Mouse (Mus musculus): ENCODE results near the gene Bag5. TPM values are rescaled to one million over a fixed set of nuclear protein-coding genes. Genes with fewer than 3 reads are reported as not detected.

Bag5 gene
- polyA plus RNA-seq, 1 experiment: 32.8 TPM

- no peak for DNase-seq (ENCODE audit: low spot score)
These were observed 14.6 kb downstream of the Bag5 start for GRCm38 (mm10) chr12:111698346-111698913.

DNA sequence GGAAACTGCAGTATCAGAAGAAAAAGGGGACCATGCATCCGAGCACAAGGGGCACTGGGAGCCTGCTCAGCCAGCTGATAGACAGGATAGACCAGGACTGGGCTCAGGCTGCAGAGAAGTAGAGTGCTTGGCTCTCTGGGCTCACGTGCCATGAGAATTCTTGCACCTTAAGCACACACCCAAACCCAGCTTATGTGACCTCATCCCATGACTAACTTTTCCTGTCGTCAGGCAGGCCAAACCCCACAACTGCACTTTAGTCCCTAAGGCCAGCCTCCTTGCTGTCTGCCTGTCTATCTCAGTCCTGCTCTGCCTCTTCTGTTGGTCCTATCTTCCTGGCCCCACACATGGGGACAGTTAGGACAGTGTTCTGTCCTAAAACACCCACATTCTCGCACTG lies 15.3 kb downstream of the Bag5 start:
- no peak for DNase-seq (ENCODE audit: low spot score)

DNA sequence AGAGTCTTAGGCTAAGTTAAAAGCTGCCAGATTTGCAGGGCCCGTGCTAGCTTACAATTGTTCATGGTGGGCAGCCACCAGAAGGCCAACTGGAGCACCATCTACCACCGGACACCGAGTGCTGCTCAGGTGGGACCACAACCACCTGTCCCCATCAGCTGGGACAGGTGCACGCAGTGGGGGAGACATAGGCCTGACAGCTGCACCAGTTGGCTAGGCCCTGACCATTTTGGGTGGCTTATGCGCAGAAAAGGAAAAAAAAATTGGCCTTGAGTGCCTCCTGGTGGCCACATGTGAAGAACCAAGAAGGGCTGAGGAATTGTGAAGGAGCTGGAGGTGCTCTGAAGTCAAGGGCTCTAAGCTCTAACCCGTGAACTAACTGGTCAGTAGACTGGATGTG lies 16.8 kb downstream of the Bag5 start:
- no peak for DNase-seq (ENCODE audit: low spot score)

DNA sequence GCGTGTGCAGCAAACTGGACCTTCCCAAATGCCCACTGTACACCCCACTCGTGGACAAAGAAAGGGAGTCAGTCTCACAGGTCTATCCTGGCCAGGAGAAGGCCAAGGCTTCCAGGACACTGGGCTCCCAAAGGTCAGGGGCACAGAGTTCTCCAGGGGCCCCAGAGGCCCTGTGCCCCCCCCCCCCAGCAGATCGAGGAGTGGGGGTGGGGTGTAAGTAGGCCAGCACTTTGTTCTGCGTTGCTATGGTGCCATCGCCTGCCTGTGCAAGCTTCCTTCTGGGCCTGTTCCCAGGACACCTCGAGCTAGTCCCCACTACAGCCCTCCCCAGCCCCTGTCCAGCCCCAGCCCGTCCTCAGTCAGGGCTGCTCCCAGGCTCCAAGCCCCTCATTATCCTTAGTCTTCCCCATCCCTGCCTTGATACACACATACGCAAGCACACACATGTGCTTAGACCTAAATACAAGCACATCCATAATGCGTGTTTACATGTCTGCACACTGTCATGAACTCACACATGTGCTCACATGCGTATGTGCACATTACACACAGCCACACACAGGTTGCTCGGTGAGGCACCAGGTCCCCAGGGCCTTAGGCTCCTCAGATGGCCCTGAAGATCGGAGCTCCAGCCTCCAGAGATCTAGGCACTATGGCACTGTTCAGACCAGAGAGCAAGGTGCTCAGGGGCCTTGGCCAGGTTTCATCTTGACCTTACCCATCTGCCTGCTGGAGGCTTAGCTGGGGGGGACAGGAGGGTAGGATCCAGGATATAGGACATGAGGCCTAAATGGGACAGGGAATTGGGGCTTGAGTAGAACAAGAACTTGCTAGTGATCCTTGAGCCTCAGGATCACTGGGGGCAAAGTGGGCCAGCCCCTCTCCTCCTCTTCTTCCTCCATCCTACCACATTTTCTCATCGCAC lies 17.9 kb downstream of the Bag5 start:
- no peak for DNase-seq (ENCODE audit: low spot score)

DNA sequence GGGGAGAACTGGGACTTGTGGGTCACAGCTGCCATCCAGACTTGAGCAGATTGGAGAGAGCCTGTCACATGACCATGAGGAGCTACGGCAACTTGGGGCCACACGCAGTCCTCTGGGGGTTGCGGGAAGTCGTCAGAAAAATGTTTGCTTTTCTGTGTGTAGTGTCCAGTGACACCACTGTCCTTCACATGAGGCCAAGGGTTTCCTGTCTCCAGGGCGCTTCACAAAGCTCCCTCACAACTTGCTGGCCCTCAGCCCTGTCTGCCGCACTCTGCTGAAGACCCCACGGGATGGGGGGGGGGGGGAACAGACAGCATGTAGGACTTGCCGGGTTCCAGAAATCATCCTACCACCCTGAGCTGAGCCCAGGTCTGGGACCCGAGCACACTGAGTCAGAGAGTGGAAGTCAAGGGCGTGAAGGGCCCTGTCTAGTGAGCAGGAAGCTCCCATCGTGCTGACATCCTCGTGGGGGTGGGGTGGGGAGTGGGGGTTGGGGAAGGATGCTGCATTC lies 18.7 kb downstream of the Bag5 start:
- DNase-seq (ENCODE audit: low spot score): no peak

DNA sequence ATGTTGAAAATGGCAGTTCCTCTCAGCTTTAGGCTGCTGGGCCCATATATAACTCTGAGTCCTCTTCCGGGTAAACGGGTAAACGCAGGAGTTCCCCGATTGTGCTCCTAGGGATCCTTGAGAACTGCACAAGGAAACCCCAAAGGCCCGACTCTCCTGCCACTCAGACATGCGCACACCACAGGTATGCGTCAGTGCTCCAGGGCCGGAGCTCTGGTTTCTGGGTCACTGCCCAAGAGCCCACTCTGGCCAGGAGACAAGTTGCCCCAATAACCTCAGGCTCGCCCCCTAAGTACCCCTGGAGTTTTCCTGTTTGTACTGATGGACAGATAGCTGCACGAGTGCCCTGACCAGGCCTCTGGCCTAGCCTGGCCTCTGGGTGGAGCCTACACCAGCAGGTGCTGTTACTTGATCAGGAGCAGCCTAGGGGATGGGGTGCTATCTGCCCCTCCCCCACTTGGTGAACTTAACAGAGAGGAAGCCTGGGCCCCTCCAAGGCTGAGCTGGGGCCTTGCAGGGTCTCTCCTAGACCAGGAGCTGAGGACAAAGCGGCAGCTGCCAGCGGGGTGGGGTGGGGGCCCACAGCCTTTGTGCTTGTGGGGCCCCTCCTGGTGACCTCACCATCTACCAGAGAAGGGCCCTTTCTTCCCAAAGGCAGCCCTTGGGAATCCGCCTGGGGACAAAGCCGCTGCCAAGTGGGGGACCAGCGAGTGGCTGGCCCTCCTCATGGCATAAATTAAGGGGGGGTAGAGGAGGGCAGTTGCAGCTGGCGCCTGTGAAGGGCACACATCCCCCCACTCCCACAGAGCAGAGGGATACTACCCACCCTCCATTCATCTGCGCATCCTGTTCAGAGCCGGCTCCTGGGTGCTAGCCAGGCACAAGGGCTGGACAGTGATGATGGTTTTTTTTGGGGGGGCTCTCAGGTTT lies 19.5 kb downstream of the Bag5 start:
- no peak for DNase-seq (ENCODE audit: low spot score)

DNA sequence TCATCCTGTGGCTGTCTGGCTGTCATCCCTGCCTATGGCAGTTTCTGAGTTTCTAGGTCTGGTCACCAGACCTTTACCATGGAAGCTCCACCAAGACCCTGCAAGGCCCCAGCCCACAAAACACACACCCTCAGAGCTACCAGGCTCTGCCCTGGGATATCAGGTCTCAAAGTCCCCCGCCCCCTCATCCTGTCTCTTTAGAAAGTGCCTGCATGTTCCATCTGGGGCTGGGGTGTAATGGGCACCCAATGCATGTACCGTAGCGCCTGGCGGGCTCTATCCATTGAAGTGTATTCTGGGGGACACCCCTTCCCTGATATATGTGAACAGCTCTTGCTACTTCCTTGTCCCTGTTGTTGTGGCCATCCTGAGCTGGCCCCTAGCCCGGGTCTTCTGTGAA lies 20.2 kb downstream of the Bag5 start:
- no peak for DNase-seq (ENCODE audit: low spot score)

DNA sequence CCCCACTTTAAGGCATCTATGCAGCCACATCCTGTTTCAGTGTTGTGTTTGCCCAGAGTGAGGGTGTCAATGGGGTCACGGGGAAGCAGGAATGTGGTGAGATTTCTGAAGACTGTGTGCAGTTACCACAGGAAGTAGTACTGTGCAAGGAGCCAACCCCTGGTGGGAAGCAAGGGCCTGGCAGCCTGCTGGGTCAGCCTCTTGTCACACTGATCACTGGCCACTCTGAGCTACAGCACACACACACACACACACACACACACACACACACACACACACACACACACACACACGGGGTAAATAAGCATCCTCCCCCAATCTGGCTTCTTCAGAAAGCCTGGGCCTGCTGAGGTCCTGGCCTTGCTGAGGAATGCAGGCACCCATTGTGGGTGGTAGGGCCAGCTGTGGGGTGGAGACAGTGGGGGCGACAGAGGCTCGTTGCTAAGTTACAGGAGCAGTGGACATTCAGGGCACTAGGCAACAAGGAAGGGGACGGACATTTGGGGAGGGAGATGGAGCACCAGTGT lies 21.6 kb downstream of the Bag5 start:
- DNase-seq (ENCODE audit: low spot score): no peak

- no peak for DNase-seq (ENCODE audit: low spot score)
These were observed 23.6 kb downstream of the Bag5 start for GRCm38 (mm10) chr12:111689426-111689825.

- DNase-seq (ENCODE audit: low spot score): no peak
These were observed 25.0 kb downstream of the Bag5 start for GRCm38 (mm10) chr12:111688069-111688428.

DNA sequence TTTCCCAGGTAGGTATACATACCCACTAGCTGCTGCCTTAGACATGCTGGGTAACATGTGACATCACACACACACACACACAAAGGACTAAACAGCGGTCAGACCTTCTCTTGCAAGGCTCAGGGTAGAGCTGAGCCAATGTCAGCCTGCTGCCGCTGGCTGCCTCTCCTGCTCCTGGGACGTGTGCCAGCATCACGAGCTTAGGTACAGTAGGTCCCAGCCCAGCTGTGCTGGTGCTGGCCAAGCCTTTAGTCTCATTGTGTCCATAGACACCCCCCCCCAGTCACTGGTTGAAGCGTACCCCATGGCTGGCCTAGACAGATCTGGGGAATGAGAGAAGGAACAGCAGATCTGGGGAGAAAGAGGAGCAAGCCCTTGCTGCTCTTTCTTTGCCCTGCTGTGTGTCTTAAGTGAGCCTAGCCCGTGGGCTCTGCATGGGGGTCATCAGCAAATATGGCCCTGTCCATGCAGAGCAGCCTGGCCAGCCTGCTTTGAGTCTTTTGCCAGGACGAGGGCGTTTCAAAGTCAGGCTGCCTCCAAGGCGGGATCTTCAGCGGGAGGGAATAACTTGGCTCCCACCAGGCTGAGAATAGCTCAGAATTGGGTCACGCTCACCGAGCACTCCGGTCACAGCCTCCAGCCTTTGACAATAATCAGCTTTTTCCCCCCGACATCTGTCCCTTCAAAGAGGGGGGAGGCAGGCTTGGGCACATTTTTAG lies 25.5 kb downstream of the Bag5 start:
- no peak for DNase-seq (ENCODE audit: low spot score)

DNA sequence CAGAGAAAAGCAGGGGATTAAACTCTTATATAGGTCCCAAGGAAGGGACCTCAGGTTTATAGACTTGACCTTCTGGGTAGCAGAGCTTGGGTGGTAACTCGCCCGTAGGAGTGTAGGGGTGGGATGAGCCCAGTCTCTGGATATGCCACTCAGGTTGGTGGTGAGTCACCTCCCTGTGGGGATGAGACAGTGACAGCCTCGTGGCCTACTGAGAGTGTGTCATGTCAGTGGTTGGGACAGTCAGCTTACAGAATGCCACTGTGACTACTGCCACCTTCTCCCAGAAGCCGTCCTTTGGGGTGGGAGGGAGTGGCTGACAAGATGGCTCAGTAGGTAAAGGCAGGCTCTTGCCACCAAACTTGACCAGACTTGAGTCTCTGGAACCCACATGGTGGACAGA lies 26.7 kb downstream of the Bag5 start:
- DNase-seq (ENCODE audit: low spot score): no peak

DNA sequence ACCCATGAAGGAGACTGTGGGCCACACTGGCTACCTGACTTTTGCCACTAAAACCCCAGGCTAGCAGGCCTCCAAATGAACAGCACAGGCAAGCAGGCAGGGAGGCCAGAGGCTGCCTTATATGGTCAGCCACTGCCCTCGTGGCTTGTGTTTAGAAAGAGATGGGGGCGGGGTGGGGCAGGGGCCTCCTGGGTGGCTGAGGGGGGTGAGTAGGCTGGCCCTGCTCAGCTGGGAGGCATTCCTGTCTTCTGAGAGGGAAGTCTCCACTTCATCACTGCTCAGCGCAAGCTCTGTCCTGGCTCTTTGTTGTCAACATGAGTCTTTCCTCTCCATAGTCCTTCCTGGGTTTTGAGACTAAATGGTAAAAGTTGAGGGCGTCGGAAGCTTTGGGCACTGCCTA lies 30.3 kb downstream of the Bag5 start:
- DNase-seq (ENCODE audit: low spot score): no peak

- no peak for DNase-seq (ENCODE audit: low spot score)
These were observed 31.1 kb downstream of the Bag5 start for GRCm38 (mm10) chr12:111682003-111682402.

DNA sequence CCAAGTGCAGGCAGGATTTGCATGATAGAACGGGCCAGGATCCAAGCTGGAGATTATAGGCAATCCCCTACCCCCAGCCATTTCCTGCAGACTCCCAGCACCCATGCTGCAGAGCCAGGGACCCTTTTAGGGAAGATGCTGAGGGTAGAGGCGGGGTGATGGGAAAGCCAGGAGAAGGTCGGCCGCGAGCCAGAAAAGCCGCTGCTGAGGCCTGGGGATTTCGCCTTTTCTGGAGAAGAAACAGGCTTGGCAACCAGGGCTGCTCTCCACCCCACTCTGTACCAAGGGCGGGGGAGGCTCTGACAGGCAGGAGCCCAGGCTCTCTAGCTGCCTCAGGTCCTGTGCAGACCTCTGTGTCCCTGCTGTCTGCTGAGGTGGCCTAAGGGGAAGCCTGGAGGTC lies 31.8 kb downstream of the Bag5 start:
- DNase-seq (ENCODE audit: low spot score): no peak

- no peak for DNase-seq (ENCODE audit: low spot score)
These were observed 32.4 kb downstream of the Bag5 start for GRCm38 (mm10) chr12:111680661-111681060.

DNA sequence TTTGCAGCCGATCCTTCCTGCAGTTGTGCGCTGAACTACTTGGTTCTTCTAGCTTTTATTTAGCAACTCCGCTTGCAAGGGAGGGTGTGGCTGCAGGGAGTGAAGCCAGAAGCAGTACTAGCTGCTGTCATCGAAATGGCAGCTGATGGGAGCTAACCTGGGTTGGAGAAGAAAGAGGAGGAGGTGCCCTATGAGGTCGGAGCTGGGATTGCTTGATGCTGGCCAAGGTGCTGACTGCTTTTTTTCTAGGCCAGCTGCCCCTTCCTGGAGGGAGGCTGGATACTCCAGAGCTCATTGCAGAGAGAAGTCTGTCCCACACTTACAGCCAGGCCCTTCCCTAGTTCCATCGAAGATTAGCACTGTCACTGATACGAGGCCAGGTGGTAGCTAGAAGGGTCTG lies 34.1 kb downstream of the Bag5 start:
- DNase-seq (ENCODE audit: low spot score): no peak

- DNase-seq (ENCODE audit: low spot score): no peak
These were observed 34.5 kb downstream of the Bag5 start for GRCm38 (mm10) chr12:111678670-111678933.

DNA sequence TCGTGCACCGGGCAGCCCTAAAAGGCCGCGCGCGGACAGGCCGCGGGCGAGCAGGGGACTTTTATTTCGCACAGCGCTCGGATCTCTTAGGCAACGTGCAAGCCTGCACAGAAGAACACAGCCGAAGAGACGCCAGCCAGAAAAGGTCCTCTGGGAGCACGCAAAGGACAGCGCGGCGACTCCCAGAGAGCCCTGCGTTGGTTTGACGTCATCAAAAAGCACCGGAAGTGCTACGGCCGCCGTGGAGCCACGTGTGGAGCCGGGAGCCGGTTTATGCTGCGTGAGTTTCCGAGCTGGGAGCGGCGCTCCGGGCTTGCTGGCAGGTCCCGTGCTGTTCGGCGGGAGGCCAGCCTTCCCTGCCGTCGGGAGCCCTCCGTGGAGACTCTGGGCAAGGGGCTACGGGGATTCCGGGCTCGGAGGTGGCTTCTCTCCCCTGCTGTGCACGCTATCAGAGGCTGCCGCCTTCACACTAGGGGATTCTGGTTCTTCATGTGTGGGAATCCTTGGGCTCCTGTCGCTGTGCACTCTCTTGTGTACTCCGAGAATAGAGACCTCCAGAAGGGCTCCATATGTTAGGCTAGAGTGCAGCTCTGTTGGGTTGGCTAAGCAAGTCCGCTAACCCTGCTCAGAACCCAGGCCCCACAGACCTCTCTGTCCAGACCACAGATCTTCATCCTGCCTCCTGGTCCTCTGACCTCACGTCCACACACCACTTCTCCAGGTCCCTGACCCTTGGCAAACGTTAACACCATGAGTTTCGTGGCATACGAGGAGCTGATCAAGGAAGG lies 35.0 kb downstream of the Bag5 start, which contains the start of gene Trmt61a:
TSS of gene Trmt61a (plus strand) at position 224 of the 788 bp plus-strand sequence.
- peak; percentile 73 for DNase-seq (ENCODE audit: low spot score)

DNA sequence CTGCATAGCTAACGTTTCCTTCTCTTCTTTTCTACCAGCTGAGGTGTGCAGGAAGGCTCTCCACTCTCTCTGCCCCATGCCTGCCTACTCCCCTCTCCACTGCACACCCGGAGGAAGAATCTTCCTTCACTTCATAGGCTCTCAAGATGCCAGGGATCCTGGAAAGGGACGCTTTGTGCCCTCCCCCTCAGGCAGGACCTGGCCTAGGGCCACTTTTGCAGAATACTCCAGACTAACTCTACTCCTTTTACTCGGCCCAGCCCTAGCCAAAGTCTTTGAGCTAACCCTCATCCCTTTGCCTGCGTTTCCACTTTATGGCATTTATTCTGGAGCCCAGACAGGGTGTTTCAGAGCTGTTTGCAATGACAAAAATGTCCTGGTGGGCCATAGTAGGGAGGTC lies 35.6 kb downstream of the Bag5 start:
- DNase-seq (ENCODE audit: low spot score): no peak
